Mouse (Mus musculus): Measurements from ENCODE around the gene Mrps34.
A peak's percentile ranks its signal among the peaks of the same experiment; 100 is the strongest.

Mrps34 gene

DNA sequence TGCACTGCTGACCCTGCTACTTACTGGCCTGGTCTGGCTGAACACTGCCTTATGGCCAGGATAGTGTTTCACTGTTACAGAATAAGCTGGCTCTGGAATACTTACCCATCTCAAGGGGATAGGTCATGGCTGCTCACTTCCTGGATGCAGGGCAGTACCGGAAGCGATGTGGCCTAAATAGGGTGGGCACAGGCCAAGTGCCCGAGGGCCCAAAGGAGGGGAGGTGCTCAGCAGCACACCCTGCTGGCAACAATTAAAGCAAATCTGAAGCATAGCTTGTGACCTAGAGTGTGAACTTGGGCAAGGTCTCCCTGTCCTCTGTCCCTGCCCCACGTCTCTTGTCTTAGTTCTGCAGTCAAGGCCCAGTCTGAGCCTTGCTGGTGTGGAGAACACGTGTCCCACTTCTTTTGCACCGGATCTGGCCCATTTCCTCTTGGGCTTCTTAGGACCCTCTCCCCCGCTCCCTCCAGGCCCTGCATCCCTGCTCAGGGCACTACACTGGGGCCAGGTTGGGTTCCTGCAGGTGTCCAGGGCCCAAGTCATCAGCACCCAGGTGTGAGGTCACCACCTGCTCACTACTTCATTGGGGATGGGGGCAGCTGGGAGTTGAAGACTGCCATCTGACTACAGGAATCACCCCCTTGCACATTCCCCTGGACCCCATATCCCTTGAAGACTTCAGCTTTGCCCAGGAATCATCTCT, 13.0 kb upstream of the Mrps34 start:
- DNase-seq (ENCODE audit: low spot score): peak; percentile 18

DNA sequence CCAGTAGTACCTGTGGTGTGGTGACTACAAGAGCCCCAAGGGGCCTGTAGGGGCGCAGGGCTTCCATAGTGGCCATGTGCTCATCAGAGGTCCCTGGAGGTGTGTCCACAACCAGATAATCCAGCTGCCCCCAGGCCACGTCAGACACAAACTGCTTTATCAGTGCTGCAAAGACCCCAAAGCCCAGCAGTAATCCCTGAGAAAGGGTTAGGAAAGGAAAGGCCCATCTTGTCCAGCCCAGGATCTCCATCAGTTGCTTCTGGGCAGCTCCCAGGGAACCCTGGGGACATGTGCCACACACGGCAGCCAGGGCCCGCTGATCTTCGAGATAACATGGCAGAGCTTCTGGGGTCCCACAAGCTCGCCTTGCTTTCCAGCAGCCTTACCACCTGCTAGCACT, 10.5 kb upstream of the Mrps34 start:
- no peak for DNase-seq (ENCODE audit: low spot score)

DNA sequence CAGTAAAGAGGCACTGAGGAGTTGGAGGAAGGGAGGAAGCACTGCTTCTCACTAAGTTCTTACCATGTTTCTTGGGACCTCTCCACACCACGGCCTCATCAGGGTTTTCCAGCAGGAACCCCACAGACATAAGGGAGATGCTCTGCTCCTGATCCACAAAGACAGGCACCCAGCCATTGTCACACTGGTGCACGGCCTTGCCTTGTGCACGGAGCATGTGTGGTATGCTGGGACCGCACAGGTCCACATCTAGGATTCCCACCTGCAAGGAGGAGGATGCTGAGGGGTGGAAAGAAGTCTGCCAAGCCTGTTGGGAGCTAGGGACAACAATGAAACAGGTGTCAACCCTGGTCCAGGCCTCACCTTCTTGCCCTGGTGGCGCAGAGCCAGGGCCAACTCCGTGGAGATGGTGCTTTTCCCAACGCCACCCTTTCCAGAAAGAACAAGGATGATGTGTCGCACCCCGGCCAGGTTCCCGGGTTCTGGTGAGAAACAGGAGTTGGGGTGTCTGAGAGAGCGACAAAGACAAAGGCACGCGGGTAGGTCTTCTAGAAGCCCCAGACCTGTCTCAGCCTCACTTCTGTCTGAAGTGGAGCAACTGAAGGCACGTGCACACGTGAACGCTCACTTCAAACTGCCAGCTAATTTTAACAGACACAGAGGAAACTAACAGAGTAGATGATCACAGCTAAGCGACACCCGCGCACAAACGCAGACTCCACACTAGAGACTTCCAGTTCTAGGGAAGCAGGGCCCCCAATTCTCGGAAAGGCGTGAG, 9.4 kb upstream of the Mrps34 start:
- no peak for DNase-seq (ENCODE audit: low spot score)

DNA sequence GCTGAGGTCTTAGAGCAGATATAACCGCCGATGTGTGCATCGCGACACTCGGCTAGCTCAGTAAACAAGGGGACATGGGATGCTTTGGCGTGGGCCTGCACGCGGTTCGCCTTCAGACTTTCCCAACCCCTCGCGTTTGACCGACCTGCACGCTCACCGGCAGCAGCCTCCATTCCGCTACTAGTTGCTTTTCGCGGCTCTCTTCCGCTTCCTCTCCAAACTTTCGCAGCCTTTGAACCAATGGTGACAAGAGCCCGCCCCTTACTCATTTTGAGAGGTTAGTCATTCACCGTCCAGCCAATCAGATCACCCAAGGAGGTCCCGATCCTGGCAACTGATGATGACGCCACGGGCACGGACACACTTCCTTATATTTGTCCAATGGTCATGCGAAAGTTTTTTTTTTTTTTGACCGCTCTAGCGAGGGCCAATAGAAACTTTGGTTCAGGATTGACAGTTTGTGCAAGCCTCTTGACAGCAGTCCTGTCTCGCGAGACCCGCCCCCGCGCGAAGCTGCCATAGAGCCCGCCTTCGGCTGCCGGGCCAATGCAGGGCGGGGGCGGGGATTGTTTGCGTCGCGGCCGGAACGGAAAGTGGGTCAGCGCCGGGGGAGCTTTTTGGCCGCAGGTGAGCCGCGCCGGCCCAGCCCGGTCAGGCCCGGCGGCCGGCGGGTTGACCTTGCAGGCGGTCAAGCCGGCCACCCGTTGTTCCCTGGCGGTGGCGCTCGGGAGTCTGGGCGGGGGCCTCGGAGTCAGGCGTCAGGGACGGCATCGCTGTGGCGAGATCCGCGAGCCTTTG, 8.6 kb upstream of the Mrps34 start, which contains the start of the genes Nubp2 and Spsb3:
Nubp2 (minus strand) TSS at position 216 of the 798 bp plus-strand sequence.
Spsb3 (plus strand) TSS at position 510 of the 798 bp plus-strand sequence.
- DNase-seq (ENCODE audit: low spot score): peak; percentile 99

DNA sequence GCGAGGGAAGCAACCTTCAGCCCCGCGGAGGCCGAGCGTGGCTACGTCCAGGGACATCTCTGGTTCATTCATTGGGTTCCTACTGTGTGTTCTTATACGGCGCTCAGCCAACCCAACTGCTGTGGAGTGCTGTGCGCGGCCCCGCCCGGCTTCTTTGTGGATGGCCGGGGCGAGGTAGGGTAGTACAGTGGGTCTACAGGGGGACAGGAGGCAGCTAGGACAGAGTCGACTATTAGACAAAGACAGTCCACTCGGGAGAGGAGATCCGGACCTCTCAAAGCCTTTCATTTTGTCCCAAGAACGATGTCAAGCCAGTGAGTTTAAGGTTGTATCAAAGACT, 8.0 kb upstream of the Mrps34 start:
- no peak for DNase-seq (ENCODE audit: low spot score)

DNA sequence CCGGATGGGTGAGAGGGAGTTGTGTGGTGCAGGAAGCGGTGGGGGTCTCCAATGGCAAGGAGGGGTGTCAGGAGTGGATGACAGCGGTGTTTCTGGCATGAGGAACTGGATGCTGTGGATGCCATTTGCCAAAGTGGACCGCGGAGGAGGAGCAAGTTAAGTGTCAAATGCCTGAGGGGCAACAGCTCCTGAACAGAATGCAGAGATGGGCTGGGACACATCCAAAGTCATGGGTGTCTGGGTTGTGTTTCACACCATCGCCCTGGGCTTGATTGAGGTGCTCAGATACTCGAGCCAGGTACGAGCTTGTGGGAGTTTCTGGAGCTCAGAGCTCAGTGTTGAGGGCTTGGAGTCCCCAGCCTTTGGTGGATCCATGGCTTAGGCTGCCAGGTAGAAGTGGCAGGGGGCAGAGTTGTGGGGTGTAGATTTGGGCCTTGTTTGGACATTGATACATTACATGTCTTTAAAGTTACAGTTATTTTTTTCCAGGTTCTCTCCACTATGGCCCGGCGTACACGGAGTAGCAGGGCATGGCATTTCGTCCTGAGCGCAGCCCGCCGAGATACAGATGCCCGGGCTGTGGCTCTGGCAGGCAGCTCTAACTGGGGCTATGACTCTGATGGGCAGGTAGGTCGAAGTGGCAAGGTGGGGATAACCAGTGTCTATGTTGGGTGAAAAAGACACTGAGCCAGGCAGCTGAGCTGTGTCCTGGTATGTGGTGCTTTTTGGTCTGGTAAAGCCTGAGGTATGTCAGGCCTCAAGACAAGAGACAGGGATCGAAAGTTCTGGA, 7.4 kb upstream of the Mrps34 start:
- no peak for DNase-seq (ENCODE audit: low spot score)

DNA sequence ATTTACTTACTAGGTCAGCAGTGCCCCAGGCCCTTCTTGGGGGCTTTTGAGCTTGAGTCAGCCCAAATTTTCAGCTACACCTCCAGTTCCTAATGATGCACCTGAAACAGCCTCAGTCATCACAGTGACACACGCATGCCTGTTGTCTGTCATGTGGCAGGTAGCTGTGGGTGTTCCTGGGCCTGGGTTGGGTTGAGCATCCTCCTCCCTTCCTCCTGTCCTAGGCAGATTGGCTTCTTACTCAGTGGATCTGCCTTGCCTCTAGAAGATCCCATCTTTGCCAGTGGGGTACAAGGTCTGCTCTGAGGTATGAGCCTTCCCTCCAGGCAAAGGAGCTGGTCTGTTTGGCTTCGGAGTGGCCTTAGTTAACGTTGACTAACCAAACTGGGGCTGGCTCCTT, 6.1 kb upstream of the Mrps34 start:
- no peak for DNase-seq (ENCODE audit: low spot score)

DNA sequence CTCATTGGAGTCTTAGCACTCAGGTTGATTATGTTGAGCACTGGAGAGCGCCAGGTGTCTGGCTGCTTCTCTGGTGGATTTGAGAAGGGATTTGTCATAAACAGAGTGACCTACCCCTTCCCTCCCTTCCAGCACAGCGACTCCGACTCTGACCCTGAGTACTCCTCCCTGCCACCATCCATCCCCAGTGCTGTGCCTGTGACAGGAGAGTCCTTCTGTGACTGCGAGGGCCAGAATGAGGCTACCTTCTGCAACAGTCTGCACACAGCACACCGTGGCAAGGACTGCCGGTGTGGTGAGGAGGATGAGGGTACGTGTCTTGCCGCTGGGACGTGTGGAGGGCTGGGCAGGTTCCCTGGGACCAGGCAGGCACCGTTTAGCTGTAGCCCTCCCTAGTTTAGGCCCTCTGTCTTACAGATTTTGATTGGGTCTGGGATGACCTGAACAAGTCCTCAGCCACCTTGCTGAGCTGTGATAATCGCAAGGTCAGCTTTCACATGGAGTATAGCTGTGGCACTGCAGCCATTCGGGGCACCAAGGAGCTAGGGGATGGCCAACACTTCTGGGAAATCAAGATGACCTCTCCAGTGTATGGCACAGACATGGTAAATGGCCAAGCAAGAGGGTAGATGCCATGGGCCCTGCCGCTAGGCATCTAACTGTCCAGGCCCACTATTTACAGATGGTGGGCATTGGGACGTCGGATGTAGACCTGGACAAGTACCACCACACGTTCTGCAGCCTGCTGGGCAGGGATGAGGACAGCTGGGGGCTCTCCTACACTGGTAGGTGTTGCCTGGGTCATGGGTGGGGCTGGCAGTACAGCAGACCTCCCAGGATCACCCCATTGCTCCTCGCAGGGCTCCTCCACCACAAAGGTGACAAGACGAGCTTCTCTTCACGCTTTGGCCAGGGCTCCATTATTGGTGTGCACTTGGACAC, 4.5 kb upstream of the Mrps34 start:
- no peak for DNase-seq (ENCODE audit: low spot score)

DNA sequence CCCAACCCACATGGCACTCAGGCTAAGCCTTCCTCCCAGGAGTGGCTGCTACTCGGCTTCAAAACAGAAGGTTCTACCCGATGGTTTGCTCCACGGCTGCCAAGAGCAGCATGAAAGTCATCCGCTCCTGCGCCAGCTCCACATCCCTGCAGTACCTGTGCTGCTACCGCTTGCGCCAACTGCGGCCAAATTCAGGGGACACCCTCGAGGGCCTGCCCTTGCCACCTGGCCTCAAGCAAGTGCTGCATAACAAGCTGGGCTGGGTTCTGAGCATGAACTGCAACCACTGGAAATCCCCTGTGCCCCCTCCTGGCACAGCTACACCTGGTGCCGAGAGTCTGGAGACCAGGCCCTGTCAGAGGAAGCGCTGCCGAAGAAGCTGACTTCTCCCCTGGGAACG, 3.6 kb upstream of the Mrps34 start:
- no peak for DNase-seq (ENCODE audit: low spot score)

DNA sequence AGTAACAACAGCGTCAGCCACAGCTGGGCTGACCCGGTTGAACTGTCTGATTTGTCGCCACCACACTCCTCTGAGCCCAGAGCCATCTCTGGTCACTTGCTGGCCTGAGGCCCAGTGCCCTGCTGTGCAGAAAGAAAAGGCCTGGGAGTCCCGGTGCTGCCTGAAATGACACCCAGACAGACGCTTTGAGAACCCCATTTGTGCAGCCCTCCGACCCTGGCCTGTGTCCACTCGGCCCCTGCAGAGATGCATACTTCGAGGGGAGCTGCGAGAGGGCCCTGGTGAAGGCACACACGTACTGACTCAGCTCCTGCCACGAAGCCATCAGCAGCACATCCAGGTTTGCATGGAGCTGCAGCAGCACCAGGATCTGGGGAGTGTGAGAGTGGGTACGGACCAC, 2.1 kb upstream of the Mrps34 start:
- DNase-seq (ENCODE audit: low spot score): no peak

DNA sequence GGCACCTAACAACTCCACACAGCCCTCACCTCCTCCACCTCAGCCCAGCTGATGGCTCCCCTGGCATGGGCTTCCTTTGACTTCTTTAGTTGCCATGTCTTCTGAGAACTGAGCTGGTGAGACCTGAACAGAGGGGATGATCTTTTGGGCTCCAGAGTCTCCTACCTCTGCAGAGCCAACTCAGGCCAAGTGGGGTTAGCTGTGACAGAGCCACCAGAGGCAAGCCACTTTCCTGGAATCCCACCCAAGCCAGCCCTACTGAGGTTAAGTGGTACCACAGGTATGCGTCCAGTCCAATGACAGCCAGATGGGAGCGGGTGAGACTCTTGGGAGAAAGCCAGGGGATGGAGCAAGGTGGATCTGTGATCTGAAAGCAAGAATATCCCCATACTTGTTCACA, 1.6 kb upstream of the Mrps34 start:
- no peak for DNase-seq (ENCODE audit: low spot score)

DNA sequence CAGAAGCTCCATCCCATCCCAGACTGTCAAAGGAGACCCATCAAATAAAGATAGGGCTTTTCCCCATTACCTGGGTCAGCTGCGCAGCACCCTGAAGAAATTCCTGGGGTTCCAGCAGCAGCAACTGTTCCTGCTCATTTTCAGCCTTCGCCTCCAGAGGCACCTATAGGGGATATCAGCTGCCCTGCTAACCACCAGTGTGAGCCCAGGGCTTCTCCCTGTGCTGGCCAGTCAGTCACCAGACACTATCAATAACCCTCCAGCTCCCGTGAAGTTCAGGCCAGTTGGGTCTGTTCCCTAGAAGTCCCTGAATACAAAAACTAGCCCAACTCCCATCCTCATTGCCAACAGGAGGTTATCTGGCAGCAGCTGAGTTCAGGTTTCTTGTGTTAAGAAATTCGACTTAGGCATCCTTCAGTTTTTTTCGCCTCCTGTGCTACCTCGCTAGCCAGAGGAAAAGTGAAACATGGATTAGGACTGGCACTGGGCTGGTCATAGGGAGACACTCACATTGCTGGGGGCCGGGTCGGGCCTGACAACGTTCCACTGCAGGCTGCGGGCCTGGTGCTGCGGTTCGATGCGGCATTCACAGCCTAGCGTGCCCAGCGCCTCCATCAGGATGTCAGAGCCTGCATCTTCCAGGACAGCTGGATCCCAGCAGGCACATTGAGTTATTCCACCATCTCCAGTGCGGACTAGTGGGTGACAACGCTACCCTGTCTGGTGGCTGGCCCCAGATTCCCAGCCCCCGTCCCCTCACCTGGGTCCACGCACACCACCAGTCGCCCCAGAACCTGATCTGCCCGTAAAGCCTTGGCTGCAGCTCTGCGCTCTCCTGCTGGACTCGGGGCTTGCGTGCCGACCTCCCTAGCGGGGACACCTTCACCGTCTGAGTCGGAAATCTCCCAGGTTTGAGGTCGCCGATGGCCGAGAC, 588 bp upstream of the Mrps34 start:
- DNase-seq (ENCODE audit: low spot score): no peak

DNA sequence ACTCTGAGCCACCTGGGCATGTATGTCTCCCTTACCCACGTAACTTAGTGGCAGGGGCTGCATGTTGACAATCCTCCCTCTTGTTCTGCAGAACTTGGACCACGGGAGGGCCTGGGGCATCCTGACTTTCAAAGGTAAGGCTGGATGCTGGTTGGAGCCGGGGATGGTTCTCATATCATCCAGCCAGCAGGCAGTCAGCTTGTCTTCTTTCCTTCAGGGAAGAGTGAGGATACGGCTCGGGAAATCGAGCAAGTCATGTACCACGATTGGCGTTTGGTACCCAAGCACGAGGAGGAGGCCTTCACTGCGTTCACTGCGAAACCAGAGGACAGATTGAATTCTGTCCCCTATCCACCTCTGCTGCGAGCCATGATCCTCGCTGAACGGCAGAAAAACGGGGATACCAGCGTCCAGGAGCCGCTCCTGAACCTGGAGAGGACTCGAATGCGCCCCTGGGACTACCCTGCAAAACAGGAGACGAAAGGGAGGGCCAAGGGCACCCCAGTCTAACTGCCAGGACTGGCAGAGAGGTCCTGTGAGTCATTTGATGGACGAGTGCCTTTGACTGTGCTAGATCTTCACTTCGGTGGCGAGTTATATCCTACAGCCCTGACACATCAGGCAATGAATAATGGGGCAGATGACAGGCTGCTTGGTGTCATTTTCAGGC, 790 bp downstream of the Mrps34 start:
- no peak for DNase-seq (ENCODE audit: low spot score)

DNA sequence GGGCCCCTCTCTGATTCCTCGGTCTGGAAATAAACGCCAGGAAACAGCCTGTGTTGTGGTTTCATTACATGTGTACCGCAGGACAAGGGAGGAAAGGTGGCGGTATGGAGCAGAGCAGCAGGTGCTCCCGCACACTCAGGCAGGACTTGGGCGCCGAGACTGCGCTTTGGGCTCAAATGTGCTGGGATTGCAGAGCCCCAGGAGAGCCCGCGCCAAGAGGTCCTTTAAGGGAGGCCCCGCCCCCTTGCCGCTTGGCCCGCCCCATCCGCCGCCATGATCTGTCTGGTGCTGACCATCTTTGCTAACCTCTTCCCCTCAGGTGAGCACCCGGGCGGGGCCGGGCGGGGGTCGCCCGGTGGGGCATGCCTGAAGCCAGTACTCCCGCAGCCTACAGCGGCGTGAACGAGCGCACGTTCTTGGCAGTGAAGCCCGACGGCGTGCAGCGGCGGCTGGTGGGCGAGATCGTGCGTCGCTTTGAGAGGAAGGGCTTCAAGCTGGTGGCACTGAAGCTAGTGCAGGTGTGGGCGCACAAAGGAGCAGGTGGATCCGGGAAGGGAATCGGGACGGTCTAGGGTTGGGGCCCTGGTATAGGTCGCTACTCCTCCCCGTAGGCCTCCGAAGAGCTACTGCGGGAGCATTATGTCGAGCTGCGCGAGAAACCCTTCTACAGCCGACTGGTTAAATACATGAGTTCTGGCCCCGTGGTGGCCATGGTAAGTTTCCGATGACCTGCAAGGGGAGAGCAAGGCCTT, 1.5 kb downstream of the Mrps34 start, which contains the start of gene Nme3:
Nme3 (plus strand) TSS at position 260 of the 752 bp plus-strand sequence.
- DNase-seq (ENCODE audit: low spot score): peak; percentile 53

DNA sequence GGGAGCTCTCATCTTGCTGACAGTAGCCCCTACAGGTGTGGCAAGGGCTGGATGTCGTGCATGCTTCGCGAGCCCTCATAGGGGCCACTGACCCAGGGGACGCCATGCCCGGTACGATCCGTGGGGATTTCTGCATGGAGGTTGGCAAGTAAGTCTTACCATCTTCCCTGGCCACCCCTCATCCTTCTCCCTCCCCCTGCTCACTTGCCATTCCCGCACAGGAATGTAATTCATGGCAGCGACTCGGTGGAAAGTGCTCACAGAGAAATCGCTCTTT, 2.0 kb downstream of the Mrps34 start:
- no peak for DNase-seq (ENCODE audit: low spot score)

DNA sequence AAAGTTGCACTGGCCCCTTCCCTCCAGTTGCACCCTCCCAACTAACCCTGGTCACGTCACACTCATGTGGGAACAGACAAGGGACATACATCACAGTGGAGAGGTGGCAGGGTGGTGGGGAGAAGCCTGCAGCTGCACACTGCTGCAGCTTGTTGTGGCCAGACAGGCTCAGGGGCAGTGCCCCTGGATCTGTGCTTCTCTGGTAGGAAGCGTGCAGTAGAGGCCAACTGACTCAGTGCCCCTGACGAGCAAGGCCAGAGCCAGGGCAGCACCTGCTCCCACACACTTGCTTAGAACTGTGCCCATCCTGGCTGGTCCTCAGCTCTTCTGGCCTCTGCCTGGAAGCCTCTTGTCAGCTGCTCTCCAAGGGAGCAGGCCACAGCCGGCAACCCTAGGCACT, 2.7 kb downstream of the Mrps34 start:
- DNase-seq (ENCODE audit: low spot score): no peak

DNA sequence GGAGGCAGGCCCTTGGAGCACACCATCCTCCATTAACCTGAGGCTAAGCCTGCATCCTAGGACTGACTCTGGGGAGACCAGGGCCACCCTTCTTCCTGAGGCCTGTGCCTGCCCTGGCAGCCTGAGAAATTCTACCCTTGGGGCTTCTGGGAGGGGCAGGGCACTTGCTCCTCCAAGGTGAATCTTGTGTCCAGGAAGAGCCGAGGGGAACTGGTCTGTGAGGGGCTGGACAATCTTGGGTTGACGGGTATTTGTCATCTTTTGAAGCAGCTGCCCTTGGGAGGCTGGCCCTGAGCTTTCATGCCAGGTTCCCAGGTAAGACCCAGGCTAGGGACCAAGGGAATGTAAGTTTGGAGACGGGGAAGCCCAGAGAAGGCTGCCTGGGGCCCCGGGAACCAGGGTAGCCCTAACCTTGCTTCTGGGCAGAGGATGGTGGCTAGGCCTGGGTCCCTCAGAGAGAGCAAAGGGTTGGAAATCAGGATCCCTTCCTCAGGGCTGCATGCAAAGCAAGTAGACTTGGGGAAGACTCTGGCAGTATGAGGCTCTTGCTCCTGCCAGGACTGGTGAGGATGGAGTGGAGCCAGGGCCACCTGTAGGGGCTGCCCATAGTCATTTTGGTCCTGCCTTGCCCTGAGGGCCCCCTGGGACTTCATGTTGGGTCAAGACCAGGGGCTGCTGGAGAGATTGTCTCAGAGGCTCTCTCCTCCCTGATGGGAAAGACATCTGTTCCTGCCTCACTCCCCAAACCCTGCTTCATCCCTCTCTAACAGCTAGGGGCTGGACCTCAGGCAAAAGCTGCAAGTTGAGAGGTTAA, 3.3 kb downstream of the Mrps34 start:
- no peak for DNase-seq (ENCODE audit: low spot score)

DNA sequence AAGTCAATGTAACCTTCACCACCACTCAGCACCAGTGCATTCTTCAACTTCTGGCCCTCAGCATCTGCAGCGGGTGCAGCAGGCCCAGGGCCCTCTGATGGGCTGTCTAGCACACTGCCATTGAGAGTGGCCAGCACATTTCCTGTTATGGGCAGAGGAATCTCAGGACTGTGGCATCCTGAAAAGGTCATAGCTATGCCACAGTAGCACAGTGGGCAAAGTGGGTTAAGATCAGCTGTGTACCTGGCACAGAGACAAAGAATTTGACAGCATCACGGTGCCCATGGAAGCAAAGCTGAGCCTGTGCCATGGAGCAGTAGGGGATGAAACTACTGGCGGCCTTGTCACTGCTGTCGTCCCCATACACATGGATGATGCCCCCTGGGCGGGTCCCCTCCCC, 4.2 kb downstream of the Mrps34 start:
- DNase-seq (ENCODE audit: low spot score): no peak
